Mouse (Mus musculus): Measurements from ENCODE around the gene Gale. TPM values are rescaled to one million over a fixed set of nuclear protein-coding genes. Genes with fewer than 3 reads are reported as not detected.
"Not testable (repeated sequence)": the region's sequence is repeated elsewhere in the genome, so short reads cannot be mapped to it uniquely, and the experiment has no call there.

Gene Gale
- polyA plus RNA-seq, 1 experiment from 2014 or later, result 50.1 TPM

DNA sequence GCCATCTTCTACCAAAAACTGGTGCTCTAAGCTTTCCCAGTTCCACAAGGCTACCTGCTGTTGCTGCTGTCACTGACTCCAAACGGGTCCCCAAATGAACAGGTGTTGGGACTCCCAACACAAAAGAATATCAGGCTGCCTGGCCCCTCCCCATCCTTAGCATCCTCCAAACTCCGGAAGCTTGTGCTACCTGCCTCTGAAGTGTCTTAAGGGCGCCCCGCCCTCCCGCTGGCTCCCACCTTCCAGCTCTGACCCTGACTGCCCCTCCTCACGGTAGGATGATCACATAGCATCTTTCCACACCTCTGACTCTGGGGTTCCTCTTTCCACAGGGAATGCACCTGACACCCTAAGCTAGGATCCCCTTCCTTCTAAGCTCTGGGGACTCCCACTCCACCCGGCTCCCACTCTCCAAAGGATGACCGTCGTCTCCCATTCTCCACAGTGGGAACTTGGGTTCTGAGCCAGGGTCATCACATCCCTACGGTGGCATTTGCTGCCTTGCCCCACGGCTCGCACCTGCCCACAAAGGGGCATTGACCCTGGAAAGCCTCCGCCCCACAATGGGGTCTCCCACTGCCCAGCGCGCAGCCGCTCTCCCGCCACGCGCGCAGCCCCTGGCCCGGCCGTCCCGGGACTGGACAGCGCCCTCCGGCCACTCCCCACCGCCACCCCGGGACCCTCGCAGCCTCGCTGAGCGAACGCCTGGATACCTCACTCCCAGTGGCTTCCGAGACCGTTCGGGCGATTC, 8.5 kb downstream of the Gale start:
- H3K4me2 ChIP-seq (ENCODE audit: low read length), result peak overlapping the region; percentile 95
- H3K9ac ChIP-seq (ENCODE audit: low read depth, low read length), result peak overlapping the region; percentile 87
- ATAC-seq, result peak; percentile 75
- no peaks in the 10 kb centered on the region for H3K27me3 ChIP-seq (replicated peaks; ENCODE audit: control insufficient read depth, insufficient read depth, low read length)
- H3K36me3 ChIP-seq (ENCODE audit: control insufficient read depth, insufficient read depth, low read length), result peaks cover 45% of the 10 kb centered on the region
- WGBS, result under 1% methylated on average over 35 of the region's 35 CpGs
- no peaks in the 10 kb centered on the region for H3K9me3 ChIP-seq (ENCODE audit: control insufficient read depth, low read length)
- H3K4me3 ChIP-seq (ENCODE audit: low read length), result peak overlapping the region; percentile 79
- H3K4me1 ChIP-seq (ENCODE audit: control insufficient read depth, insufficient read depth, low read depth, low read length), result peaks cover 13% of the 10 kb centered on the region
- H3K27ac ChIP-seq (ENCODE audit: low read depth, low read length), result peak overlapping the region; percentile 72

DNA sequence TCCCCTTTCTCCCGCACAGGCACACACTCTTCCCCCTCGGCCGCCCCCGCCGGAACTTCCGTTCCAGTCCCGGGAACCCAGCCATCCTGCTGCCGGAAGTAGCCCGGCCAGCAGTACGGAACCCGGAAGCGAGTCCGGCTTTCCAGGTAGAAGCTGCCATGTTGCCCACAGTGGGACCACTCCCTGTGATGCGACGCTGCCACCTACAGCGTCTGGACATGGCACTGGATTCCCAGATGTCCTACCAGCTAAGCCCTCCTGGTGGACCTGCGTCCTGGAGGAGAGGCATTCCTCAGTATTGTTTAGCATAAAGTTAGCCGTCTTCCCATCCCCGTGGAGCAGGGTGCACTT, 9.0 kb downstream of the Gale start, which contains the start of gene Lypla2:
Gene Lypla2 (minus strand): TSS at position 71 of the 351 bp plus-strand sequence.
- Histone ChIP-seq H3K4me1 (ENCODE audit: control insufficient read depth, insufficient read depth, low read depth, low read length) (peaks cover 13% of the 10 kb centered on the region), H3K9me3 (ENCODE audit: control insufficient read depth, low read length) (no peaks in the 10 kb centered on the region), H3K36me3 (ENCODE audit: control insufficient read depth, insufficient read depth, low read length) (peaks cover 40% of the 10 kb centered on the region), H3K4me3 (ENCODE audit: low read length) (peak within 1 kb of the TSS; percentile 79), H3K4me2 (ENCODE audit: low read length) (peak within 1 kb of the TSS; percentile 95), H3K27me3 (replicated peaks; ENCODE audit: control insufficient read depth, insufficient read depth, low read length) (no peaks in the 10 kb centered on the region), H3K9ac (ENCODE audit: low read depth, low read length) (peak within 1 kb of the TSS; percentile 87), H3K27ac (ENCODE audit: low read depth, low read length) (peak within 1 kb of the TSS; percentile 72)
- ATAC-seq, result peak; percentile 90
- WGBS, result 1% methylated on average over 19 of the region's 19 CpGs

DNA sequence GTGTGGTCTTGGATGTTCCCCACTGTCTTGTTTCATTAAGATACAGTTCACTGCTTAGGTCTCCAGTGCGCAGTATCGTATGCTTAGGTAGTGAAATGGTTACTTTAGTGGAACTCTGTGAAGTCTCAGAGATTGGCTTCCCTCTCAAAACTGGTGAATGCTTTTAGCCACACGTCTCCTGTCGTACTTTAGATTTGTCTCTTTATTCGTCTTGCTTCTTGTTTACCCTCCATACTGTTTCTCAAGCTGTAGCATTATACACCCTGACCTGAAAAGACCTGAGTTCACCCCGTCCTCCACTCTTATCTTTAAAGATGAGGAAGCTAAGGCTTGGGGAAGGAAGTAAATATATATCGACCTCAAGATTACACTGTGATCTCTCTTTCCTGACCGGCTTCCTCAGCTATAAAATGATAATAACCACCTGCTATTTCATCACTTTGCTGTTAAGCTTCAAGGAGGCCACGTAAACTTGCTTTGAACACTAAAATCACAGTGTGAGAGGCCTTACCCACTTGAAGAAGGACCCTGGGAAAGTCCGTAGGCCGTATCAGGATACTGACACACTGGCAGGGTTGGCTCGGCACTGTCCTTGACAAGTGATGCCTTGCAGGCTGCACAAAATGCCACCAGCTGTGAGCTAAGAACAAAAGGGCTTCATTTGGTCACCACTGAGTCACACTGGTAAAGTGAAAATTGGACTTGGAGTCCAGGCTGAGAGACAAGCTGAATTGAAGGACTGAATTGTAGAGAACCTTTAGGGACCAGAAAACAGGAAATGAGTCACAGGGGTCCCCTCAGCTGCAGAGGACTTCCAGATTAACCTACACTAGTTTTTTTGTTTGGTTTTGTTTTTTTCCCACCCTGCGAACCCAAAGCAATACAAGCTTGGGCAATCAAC, 9.6 kb downstream of the Gale start:
- Histone ChIP-seq H3K27ac (ENCODE audit: low read depth, low read length) (no peak overlapping the region), H3K9ac (ENCODE audit: low read depth, low read length) (peak overlapping the region; percentile 42), H3K9me3 (ENCODE audit: control insufficient read depth, low read length) (no peaks in the 10 kb centered on the region), H3K4me3 (ENCODE audit: low read length) (peak overlapping the region; percentile 79), H3K4me2 (ENCODE audit: low read length) (peak overlapping the region; percentile 95), H3K27me3 (replicated peaks; ENCODE audit: control insufficient read depth, insufficient read depth, low read length) (no peaks in the 10 kb centered on the region), H3K4me1 (ENCODE audit: control insufficient read depth, insufficient read depth, low read depth, low read length) (peaks cover 13% of the 10 kb centered on the region), H3K36me3 (ENCODE audit: control insufficient read depth, insufficient read depth, low read length) (peaks cover 35% of the 10 kb centered on the region)
- WGBS, result 68% methylated on average over 13 of the region's 13 CpGs
- peak; percentile 9; the same call in 1 of the 2 replicates for ATAC-seq

DNA sequence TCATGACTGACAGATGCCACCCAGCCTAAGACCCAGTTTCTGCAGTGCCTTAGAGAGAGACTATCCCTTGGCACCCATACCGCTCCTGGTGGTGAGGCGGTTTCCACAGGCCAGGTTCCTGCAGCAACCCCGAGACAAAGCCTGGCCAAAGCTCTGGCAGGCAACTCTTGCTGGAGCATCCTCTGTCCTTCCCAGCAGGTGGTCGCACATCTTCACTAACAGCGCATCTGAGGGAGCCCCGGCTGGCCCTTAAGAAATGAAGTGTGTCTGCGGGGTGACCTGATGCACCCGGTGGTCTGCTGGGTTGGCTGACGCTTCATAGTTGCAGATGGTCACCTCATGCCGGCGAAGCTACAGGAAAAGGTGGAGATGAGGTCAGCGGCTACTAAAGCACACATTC, 12.6 kb downstream of the Gale start:
- Histone ChIP-seq H3K4me1 (ENCODE audit: control insufficient read depth, insufficient read depth, low read depth, low read length) (peaks cover 8% of the 10 kb centered on the region), H3K27ac (ENCODE audit: low read depth, low read length) (no peak overlapping the region), H3K27me3 (replicated peaks; ENCODE audit: control insufficient read depth, insufficient read depth, low read length) (no peaks in the 10 kb centered on the region), H3K9me3 (ENCODE audit: control insufficient read depth, low read length) (no peaks in the 10 kb centered on the region), H3K9ac (ENCODE audit: low read depth, low read length) (no peak overlapping the region), H3K4me3 (ENCODE audit: low read length) (no peak overlapping the region), H3K4me2 (ENCODE audit: low read length) (no peak overlapping the region), H3K36me3 (ENCODE audit: control insufficient read depth, insufficient read depth, low read length) (peaks cover 18% of the 10 kb centered on the region)
- WGBS, result 92% methylated on average over 12 of the region's 12 CpGs
- no peak for ATAC-seq

DNA sequence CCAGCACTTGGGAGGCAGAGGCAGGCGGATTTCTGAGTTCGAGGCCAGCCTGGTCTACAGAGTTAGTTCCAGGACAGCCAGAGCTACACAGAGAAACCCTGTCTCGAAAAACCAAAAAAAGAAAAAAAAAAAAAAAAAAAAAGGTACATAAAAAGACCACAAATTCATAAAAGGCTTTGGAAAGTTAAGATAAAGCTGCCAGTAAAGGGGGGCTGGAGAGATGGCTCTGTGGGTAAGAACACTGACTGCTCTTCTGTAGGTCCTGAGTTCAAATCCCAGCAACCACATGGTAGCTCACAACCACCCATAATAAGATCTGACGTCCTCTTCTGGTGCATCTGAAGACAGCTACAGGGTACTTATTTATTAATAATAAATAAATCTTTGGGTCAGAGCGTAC, 16.7 kb downstream of the Gale start:
- not testable (repeated sequence) for H3K4me2 ChIP-seq (ENCODE audit: low read length); H3K9me3 ChIP-seq (ENCODE audit: control insufficient read depth, low read length); H3K4me1 ChIP-seq (ENCODE audit: control insufficient read depth, insufficient read depth, low read depth, low read length); H3K4me3 ChIP-seq (ENCODE audit: low read length); H3K27me3 ChIP-seq (replicated peaks; ENCODE audit: control insufficient read depth, insufficient read depth, low read length); ATAC-seq; H3K27ac ChIP-seq (ENCODE audit: low read depth, low read length); H3K9ac ChIP-seq (ENCODE audit: low read depth, low read length)
- H3K36me3 ChIP-seq (ENCODE audit: control insufficient read depth, insufficient read depth, low read length), result peaks cover 26% of the 10 kb centered on the region
- 98% methylated on average over 5 of the region's 5 CpGs for WGBS

GRCm38 (mm10) chr4:135981524-135982063, 18.1 kb downstream of the Gale start:
- Histone ChIP-seq H3K9me3 (ENCODE audit: control insufficient read depth, low read length) (no peaks in the 10 kb centered on the region), H3K4me1 (ENCODE audit: control insufficient read depth, insufficient read depth, low read depth, low read length) (peaks cover 8% of the 10 kb centered on the region), H3K9ac (ENCODE audit: low read depth, low read length) (no peak overlapping the region), H3K4me3 (ENCODE audit: low read length) (no peak overlapping the region), H3K36me3 (ENCODE audit: control insufficient read depth, insufficient read depth, low read length) (peaks cover 22% of the 10 kb centered on the region), H3K4me2 (ENCODE audit: low read length) (no peak overlapping the region), H3K27me3 (replicated peaks; ENCODE audit: control insufficient read depth, insufficient read depth, low read length) (no peaks in the 10 kb centered on the region), H3K27ac (ENCODE audit: low read depth, low read length) (no peak overlapping the region)
- ATAC-seq, result no peak
- WGBS, result 71% methylated on average over 7 of the region's 7 CpGs

DNA sequence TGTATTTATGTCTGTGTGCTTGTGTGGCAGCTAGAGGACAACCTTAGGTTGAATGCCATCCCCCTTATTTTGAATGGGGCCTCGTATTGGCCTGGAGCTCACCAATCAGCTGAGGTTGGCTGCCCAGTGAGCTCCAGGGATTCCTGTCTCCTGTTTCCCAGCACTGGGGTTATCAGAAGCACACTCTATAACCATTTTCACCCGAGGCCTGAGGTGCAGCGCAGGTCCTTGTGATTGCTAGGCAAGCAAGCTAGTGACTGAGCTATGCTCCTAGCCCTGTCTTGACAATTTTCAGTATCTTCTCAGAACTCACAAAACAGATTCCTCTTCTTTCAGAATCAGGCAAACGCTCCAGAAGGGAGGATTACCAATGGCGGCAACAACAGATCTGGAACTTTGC, 21.0 kb downstream of the Gale start:
- 93% methylated on average over 5 of the region's 5 CpGs for WGBS
- Histone ChIP-seq H3K27me3 (replicated peaks; ENCODE audit: control insufficient read depth, insufficient read depth, low read length) (no peaks in the 10 kb centered on the region), H3K27ac (ENCODE audit: low read depth, low read length) (no peak overlapping the region), H3K4me3 (ENCODE audit: low read length) (no peak overlapping the region), H3K36me3 (ENCODE audit: control insufficient read depth, insufficient read depth, low read length) (peaks cover 15% of the 10 kb centered on the region), H3K4me1 (ENCODE audit: control insufficient read depth, insufficient read depth, low read depth, low read length) (peaks cover 12% of the 10 kb centered on the region), H3K9me3 (ENCODE audit: control insufficient read depth, low read length) (no peaks in the 10 kb centered on the region), H3K4me2 (ENCODE audit: low read length) (no peak overlapping the region), H3K9ac (ENCODE audit: low read depth, low read length) (no peak overlapping the region)
- no peak for ATAC-seq

GRCm38 (mm10) chr4:135985193-135985592, 21.7 kb downstream of the Gale start:
- no peak for ATAC-seq
- H3K4me2 ChIP-seq (ENCODE audit: low read length), result no peak overlapping the region
- peaks cover 15% of the 10 kb centered on the region for H3K36me3 ChIP-seq (ENCODE audit: control insufficient read depth, insufficient read depth, low read length)
- no peaks in the 10 kb centered on the region for H3K27me3 ChIP-seq (replicated peaks; ENCODE audit: control insufficient read depth, insufficient read depth, low read length)
- H3K9me3 ChIP-seq (ENCODE audit: control insufficient read depth, low read length), result no peaks in the 10 kb centered on the region
- H3K27ac ChIP-seq (ENCODE audit: low read depth, low read length), result no peak overlapping the region
- H3K4me3 ChIP-seq (ENCODE audit: low read length), result no peak overlapping the region
- no peak overlapping the region for H3K9ac ChIP-seq (ENCODE audit: low read depth, low read length)
- WGBS, result 94% methylated on average over 5 of the region's 5 CpGs
- peaks cover 12% of the 10 kb centered on the region for H3K4me1 ChIP-seq (ENCODE audit: control insufficient read depth, insufficient read depth, low read depth, low read length)

DNA sequence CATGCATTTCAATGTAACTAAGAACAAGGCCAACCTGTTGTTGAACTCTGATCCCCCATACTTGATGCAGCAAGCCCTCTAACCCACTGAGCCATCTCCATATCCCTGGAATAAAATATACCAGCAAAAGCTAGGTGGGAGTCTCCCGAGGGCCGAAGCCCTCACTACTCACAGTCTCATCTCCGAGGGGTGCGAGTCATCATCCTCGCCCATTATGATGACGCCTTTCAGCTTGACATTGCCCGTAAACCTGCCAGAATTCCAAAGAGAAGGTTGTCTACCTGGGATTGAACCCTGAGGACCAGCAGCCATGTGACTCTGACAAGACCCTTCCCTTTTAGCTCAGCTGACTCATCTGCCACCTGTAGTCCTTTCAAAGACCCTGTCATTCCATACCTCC, 22.2 kb downstream of the Gale start:
- ATAC-seq, result no peak
- no peaks in the 10 kb centered on the region for H3K9me3 ChIP-seq (ENCODE audit: control insufficient read depth, low read length)
- H3K36me3 ChIP-seq (ENCODE audit: control insufficient read depth, insufficient read depth, low read length), result peaks cover 15% of the 10 kb centered on the region
- peak overlapping the region; percentile 94 for H3K4me2 ChIP-seq (ENCODE audit: low read length)
- peaks cover 12% of the 10 kb centered on the region for H3K4me1 ChIP-seq (ENCODE audit: control insufficient read depth, insufficient read depth, low read depth, low read length)
- H3K27ac ChIP-seq (ENCODE audit: low read depth, low read length), result no peak overlapping the region
- H3K27me3 ChIP-seq (replicated peaks; ENCODE audit: control insufficient read depth, insufficient read depth, low read length), result no peaks in the 10 kb centered on the region
- H3K4me3 ChIP-seq (ENCODE audit: low read length), result peak overlapping the region; percentile 95
- H3K9ac ChIP-seq (ENCODE audit: low read depth, low read length), result no peak overlapping the region
- 94% methylated on average over 7 of the region's 7 CpGs for WGBS

Measured in hindbrain, embryonic 16.5 days (tissue).